Mouse (Mus musculus) lung, embryonic 16.5 days (tissue): Measurements from ENCODE around the gene Gps2. TPM values are rescaled to one million over a fixed set of nuclear protein-coding genes. Genes with fewer than 3 reads are reported as not detected.
"Not testable (repeated sequence)": the region's sequence is repeated elsewhere in the genome, so short reads cannot be mapped to it uniquely, and the experiment has no call there.

ENCODE experiments used
- ATAC-seq: fragments of 200-750 bp; cut with Nextera tagmentation; 2 replicates; pipeline ENCODE4 v1.8.0; 2017; ENCODE audit warnings: low read depth, mild to moderate bottlenecking, moderate library complexity
- H3K27ac ChIP-seq: fragments of 300-500 bp; sonication (generic); 2 replicates; pipeline ENCODE4 v1.5.1; 2014; ENCODE audit warnings: mild to moderate bottlenecking, control low read depth, low read length
- H3K27me3 ChIP-seq: fragments of 300-500 bp; sonication (generic); 2 replicates; pipeline ENCODE4 v1.6.1; 2014; ENCODE audit warnings: low read depth, low read length, mixed read lengths; ENCODE audit not compliant: control insufficient read depth, insufficient read depth
- H3K36me3 ChIP-seq: fragments of 300-500 bp; sonication (generic); 2 replicates; pipeline ENCODE4 v1.6.1; 2014; ENCODE audit warnings: low read length; ENCODE audit not compliant: control insufficient read depth, insufficient read depth
- H3K4me1 ChIP-seq: fragments of 300-500 bp; sonication (generic); replicated peaks from 2 replicates; pipeline ENCODE4 v1.6.1; 2014; ENCODE audit warnings: low read length, mixed read lengths; ENCODE audit not compliant: control insufficient read depth, insufficient read depth
- H3K4me2 ChIP-seq: fragments of 300-500 bp; sonication (generic); 2 replicates; pipeline ENCODE4 v1.6.1; 2014; ENCODE audit warnings: low read depth, low read length, control low read depth
- H3K4me3 ChIP-seq: fragments of 300-500 bp; sonication (generic); 2 replicates; pipeline ENCODE4 v1.5.1; 2014; ENCODE audit warnings: mild to moderate bottlenecking, low read length, control low read depth
- H3K9ac ChIP-seq: fragments of 300-500 bp; sonication (generic); 2 replicates; pipeline ENCODE4 v1.6.1; 2014; ENCODE audit warnings: low read length, control low read depth
- H3K9me3 ChIP-seq: fragments of 300-500 bp; sonication (generic); 2 replicates; pipeline ENCODE4 v1.6.1; 2016; ENCODE audit warnings: low read length; ENCODE audit not compliant: control insufficient read depth
- WGBS: fragments of 180-500 bp; shearing (Covaris S2); extraction: QIAGEN DNeasy Blood & Tissue Kit; methylation state at CpG from one replicate; pipeline ENCODE4 v1.1.7; 2014; 5-methylcytosine and 5-hydroxymethylcytosine counted together
- polyA plus RNA-seq: library from polyadenylated mRNA; unstranded; fragments of >200 nt; fragmentation: Nextera tagmentation; extraction: Ambion mirVana; gene quantifications from 2 replicates; pipeline ENCODE4 v1.2.1, GENCODE M21; 2015

Gene Gps2
- polyA plus RNA-seq, 1 experiment from 2014 or later, result 87.8 TPM

GRCm38 (mm10) chr11:69947337-69948065, 33.8 kb downstream of the Gps2 start:
- Histone ChIP-seq H3K4me1 (peaks cover 19% of the 10 kb centered on the region), H3K27ac (peak overlapping the region; percentile 87), H3K27me3 (no peaks in the 10 kb centered on the region), H3K4me3 (peak overlapping the region; percentile 61), H3K9ac (peak overlapping the region; percentile 66), H3K9me3 (no peaks in the 10 kb centered on the region), H3K36me3 (0 out of 2 replicates have a peak, but pooled peaks cover 2% of the 10 kb centered on the region), H3K4me2 (peak overlapping the region; percentile 80)
- ATAC-seq, result peak; percentile 59
- under 1% methylated on average over 29 of the region's 29 CpGs for WGBS

- Histone ChIP-seq H3K4me1 (peaks cover 19% of the 10 kb centered on the region), H3K4me2 (peak within 1 kb of the TSS; percentile 80), H3K27ac (peak within 1 kb of the TSS; percentile 87), H3K9ac (peak within 1 kb of the TSS; percentile 66), H3K9me3 (no peaks in the 10 kb centered on the region), H3K27me3 (no peaks in the 10 kb centered on the region), H3K36me3 (0 out of 2 replicates have a peak, but pooled peaks cover 2% of the 10 kb centered on the region), H3K4me3 (peak within 1 kb of the TSS; percentile 61)
- WGBS, result under 1% methylated on average over 34 of the region's 34 CpGs
- peak; percentile 96 for ATAC-seq
Measured at GRCm38 (mm10) chr11:69948066-69948762, 34.5 kb downstream of the Gps2 start, which contains the start of gene Slc2a4. Gene Slc2a4 (minus strand): TSS chr11:69948188.

- Histone ChIP-seq H3K4me2 (peak overlapping the region; percentile 80), H3K27ac (peak overlapping the region; percentile 83), H3K4me1 (peaks cover 19% of the 10 kb centered on the region), H3K9me3 (no peaks in the 10 kb centered on the region), H3K4me3 (peak overlapping the region; percentile 61), H3K27me3 (no peaks in the 10 kb centered on the region), H3K9ac (peak overlapping the region; percentile 66), H3K36me3 (0 out of 2 replicates have a peak, but pooled peaks cover 2% of the 10 kb centered on the region)
- ATAC-seq, result peak; percentile 63
- under 1% methylated on average over 14 of the region's 14 CpGs for WGBS
Measured at GRCm38 (mm10) chr11:69948763-69949150, 35.1 kb downstream of the Gps2 start.

GRCm38 (mm10) chr11:69950807-69951459, 37.2 kb downstream of the Gps2 start:
- no peak overlapping the region for H3K9ac ChIP-seq
- no peak overlapping the region for H3K27ac ChIP-seq
- WGBS, result 39% methylated on average over 4 of the region's 4 CpGs
- H3K9me3 ChIP-seq, result no peaks in the 10 kb centered on the region
- H3K4me1 ChIP-seq, result peaks cover 19% of the 10 kb centered on the region
- H3K36me3 ChIP-seq, result no peaks in the 10 kb centered on the region
- ATAC-seq, result no peak
- H3K4me3 ChIP-seq, result no peak overlapping the region
- no peak overlapping the region for H3K4me2 ChIP-seq
- no peaks in the 10 kb centered on the region for H3K27me3 ChIP-seq

- no peak overlapping the region for H3K4me3 ChIP-seq
- WGBS, result 36% methylated on average over 1 of the region's 1 CpGs
- H3K27me3 ChIP-seq, result no peaks in the 10 kb centered on the region
- H3K9me3 ChIP-seq, result no peaks in the 10 kb centered on the region
- peaks cover 16% of the 10 kb centered on the region for H3K4me1 ChIP-seq
- H3K36me3 ChIP-seq, result no peaks in the 10 kb centered on the region
- no peak overlapping the region for H3K9ac ChIP-seq
- no peak overlapping the region for H3K4me2 ChIP-seq
- no peak overlapping the region for H3K27ac ChIP-seq
- ATAC-seq, result no peak
Measured at GRCm38 (mm10) chr11:69952274-69952673, 38.6 kb downstream of the Gps2 start.

- Histone ChIP-seq H3K27ac (no peak overlapping the region), H3K4me1 (peaks cover 6% of the 10 kb centered on the region), H3K4me2 (no peak overlapping the region), H3K4me3 (no peak overlapping the region), H3K9ac (0 out of 2 replicates have a peak overlapping the region, but pooled peaks have one; percentile 8), H3K36me3 (no peaks in the 10 kb centered on the region), H3K27me3 (no peaks in the 10 kb centered on the region), H3K9me3 (no peaks in the 10 kb centered on the region)
- ATAC-seq, result no peak
- WGBS, result 31% methylated on average over 11 of the region's 11 CpGs
Measured at GRCm38 (mm10) chr11:69953267-69953915, 39.7 kb downstream of the Gps2 start.

- WGBS, result 68% methylated on average over 4 of the region's 4 CpGs
- not testable (repeated sequence) for H3K27me3 ChIP-seq, H3K4me1 ChIP-seq, H3K4me2 ChIP-seq, ATAC-seq, H3K9me3 ChIP-seq, H3K9ac ChIP-seq, H3K4me3 ChIP-seq, H3K27ac ChIP-seq, H3K36me3 ChIP-seq
Measured at GRCm38 (mm10) chr11:69955618-69956017, 41.9 kb downstream of the Gps2 start.

- Histone ChIP-seq H3K4me3 (no peak overlapping the region), H3K27me3 (no peaks in the 10 kb centered on the region), H3K9me3 (no peaks in the 10 kb centered on the region), H3K36me3 (no peaks in the 10 kb centered on the region), H3K4me1 (no peaks in the 10 kb centered on the region), H3K27ac (no peak overlapping the region), H3K9ac (no peak overlapping the region), H3K4me2 (no peak overlapping the region)
- ATAC-seq, result no peak
- WGBS, result 76% methylated on average over 1 of the region's 1 CpGs
Measured at GRCm38 (mm10) chr11:69956218-69956617, 42.5 kb downstream of the Gps2 start.
